Mouse (Mus musculus): ENCODE measurements around the gene Ppp1r35.
"Not testable (repeated sequence)": the region's sequence is repeated elsewhere in the genome, so short reads cannot be mapped to it uniquely, and the experiment has no call there.

Gene Ppp1r35

DNA sequence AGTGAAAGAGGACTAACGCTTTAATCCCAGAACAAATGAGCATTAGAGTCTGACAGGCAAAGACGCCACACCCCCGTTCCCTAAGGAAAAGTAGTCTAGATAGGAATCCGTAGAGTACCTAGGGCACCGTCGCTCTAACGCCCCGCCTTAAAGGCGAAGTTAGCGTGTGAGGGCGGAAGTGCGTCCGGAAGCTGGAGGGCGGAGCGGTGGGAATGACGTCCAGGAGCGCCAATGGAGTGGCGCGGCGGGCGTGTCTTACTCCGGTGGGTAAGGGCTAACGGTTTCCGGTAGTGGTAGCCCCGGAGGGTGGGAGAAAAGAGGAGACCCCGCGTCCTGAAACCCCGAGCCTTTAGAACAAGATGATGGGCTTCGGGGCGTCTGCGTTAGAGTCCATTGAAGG, at the start of gene Ppp1r35:
TSS of gene Ppp1r35 (plus strand) at position 215 of the 400 bp plus-strand sequence.
- peak; percentile 100 for DNase-seq (ENCODE audit: low spot score)

DNA sequence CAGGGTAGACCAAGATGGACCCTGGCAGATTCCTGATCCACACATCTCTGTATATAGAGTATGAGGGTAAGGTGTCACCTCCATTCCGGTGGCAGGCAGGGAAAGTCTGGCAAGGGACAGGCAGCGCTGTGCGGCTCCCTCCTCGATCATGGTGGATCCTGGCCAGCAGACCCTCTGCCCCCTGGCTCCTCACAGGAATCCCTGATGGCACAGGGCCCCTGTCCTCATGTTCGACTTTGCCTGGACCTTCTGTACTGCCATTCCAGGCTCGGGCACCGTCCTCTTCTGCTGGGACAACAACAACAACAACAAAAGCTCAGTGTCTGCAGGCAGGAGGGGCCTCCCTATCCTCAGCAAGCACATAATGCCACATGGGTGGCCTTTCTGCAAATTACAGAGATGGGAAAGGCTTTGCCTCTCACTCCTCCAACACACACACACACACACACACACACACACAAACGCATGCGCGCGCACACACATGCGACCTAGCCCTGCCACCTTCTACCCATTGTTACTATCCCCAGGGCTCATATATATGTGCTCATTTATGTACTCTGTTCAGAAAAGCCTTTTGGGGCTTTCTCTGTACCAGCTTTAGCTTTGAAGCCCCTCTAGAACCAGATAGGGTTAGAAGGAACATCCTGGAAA, 44.9 kb upstream of the Ppp1r35 start:
- DNase-seq (ENCODE audit: low spot score) = no peak

DNA sequence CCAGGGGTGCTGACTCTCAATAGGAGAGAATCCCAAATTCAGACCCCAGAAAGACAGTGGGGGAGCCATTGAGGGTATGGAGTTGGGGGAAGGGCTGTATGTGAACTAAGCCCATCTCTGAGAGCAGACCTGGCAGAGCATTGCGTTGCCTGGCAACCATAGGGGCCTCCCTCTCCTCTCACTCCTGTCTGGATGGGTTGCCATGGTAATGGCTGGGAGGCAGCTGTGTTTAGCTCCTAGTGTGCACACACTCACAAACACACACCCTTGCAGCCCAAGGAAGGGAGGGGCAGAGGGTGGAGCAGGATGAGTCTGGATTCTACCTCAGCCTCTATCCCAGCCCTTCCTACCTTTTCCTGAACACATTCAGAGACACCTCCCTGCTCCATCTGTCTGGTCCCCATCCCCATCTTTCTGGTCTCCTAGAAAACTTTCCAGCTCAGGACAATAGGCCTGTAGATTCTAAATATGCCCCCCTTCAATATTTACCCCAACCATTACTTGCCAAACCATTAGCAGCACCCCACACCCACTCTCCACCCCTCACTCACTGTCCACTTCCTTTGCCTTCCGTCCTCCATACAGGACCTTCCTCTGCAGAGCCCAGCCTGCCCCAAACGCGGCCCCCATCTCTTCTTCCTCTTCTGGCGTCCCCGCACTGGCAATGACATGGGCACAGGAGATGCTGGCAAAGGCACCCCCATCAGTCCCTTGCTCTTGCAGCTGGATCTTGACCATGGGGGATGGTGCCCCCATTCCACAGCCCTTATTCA, 44.2 kb upstream of the Ppp1r35 start:
- DNase-seq (ENCODE audit: low spot score) = peak; percentile 94

- DNase-seq (ENCODE audit: low spot score) = no peak
Observed at GRCm38 (mm10) chr5:137737400-137737940, 41.2 kb upstream of the Ppp1r35 start.

GRCm38 (mm10) chr5:137738516-137738915, 40.1 kb upstream of the Ppp1r35 start:
- DNase-seq (ENCODE audit: low spot score) = no peak

DNA sequence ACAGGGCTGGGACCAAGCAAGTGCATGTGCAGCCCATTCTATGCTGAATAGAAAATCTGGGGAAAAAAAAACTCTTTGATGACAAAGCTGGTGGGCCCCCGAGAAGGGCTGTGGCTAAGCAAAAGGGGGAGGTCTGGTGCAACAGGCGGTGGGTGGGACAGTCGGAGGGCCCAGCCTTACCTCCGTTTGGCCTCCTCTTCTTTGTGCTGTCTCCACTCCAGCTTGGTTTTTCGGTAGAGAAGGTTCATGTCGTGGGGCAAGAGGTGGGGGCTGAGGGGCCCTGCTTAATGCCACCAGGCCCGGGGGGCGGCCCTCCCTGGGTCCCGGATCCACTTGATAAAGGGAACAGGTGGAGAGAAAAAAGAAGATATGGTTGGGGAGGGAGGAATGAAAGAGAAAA, 39.2 kb upstream of the Ppp1r35 start:
- DNase-seq (ENCODE audit: low spot score) = no peak

DNA sequence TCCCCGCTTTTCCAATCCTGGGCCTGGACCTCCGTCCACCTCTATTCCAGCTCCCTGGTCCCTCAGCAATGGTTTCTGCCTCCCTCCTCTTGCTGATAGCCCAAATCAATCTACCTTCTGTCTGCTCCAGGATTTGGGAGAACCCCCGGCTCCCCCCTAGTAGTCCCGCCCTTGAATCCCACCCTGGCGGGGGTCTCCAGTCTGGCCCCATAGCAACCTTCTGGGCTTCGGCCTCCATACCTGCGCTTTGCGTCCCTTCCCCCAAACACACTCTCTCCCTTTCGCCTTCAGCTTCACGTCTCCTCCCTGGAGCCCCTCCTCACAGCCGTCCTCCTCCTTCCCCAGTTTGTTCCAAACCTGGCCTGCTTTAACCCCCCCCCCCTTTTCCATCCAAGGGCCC, 38.1 kb upstream of the Ppp1r35 start:
- no peak for DNase-seq (ENCODE audit: low spot score)

DNA sequence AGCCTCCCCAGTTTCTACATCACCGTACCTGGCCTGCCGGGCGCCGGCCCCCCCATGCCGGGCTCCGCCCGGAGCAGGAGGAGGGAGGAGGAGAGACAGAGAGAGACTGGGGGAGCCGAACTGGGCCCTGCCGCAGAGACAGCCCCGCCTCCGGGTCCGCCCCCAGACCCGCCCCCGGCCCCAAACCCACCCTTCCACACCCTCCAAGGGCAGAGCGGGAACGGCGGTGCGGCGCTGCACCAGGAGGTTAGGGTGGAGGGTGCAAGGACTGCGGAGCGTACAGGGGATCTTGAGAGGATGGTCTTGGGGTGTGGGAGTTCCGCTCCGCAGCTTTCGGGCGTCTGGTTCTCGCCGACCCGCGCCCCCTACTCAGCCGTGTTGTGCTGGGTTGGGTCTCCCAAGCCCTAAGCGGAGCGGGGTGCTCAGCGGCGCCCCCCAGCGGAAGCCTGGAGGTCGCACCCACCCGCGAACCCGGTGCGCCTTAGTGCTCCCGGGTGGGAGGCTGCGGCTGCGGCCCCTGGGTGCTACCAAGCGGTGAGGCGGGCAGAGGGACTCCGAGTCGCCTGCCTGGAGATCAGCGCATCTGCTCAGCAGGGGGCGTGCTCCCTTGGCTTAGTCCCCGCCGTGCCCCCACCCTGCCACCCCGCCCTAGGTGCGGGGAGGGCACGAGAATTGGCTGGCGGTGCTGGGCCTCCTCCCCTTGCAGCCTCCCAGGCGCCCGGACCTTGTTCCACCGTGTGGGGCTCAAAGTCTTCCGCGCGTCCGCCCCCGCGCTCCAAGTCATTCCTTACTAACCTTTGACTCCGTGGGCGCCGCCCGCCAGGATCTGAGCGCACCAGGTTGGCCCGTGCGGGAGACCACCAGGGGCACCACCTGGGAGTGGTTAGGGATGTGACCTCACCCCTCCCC, 37.4 kb upstream of the Ppp1r35 start, which contains the start of gene Nyap1:
TSS of gene Nyap1 (minus strand) at position 585 of the 909 bp plus-strand sequence.
- peak; percentile 73 for DNase-seq (ENCODE audit: low spot score)

- no peak for DNase-seq (ENCODE audit: low spot score)
Observed at GRCm38 (mm10) chr5:137742048-137742447, 36.6 kb upstream of the Ppp1r35 start.

- no peak for DNase-seq (ENCODE audit: low spot score)
Observed at GRCm38 (mm10) chr5:137742836-137743235, 35.8 kb upstream of the Ppp1r35 start.

DNA sequence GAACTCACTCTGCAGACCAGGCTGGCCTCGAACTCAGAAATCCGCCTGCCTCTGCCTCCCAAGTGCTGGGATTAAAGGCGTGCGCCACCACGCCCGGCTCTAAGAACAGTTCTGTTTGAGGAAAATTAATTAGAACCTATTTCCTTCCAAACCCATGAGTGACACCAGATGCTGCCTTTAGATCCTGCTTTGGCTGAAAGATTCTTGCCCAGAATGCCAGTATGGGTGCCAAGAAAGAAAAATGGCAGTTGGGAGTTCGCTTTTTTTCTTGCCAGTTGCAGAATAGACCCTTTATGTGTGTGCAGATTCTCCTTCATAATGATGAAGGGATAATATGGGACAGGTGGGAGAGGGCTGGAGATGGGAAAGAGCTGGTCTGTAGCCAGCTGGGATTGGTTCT, 34.5 kb upstream of the Ppp1r35 start:
- no peak for DNase-seq (ENCODE audit: low spot score)

DNA sequence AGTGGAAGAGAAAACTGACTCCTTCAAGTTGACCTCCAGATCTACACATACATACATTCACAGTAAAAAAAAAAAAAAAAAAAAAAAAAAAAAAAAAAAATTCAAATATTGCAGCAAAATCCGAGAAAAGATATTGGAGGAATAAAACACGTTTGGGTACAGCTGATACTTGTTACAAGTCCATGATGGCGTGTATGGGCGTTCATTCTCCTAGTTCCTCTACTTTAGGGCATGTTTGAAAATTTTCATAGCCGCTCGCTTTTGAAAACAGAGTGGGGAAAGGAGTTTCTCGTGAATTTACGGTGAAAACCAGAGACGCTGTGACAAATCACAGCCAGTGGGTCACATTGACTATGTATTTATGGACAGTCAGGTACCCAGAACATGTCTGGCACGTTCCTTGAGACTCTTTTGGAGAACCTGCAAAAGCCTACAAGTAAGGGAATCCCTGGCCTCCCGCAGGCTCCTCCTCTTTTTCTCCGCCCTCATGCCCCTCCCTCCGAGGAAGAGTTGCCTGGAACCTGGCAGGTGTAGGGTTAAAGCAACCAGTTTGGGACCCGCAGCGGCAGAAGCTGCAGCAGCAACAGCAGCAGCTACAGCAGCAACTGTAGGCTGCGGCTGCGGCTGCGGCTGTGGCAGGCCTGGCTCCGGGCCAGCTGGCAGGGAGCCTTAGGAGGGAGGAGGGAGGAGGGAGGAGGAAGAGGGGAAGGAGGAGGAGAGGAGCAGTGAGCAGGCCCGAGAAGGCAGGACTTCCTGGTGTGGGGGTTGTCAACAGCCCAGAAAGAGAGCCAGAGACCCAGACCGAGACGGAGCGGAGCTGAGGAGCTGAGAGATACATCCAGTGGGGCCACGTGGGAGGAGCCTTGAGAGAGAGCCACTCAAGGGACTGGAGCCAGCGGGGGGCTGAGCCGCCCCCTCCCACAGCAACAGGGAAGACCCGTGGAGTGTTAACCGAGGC, 33.2 kb upstream of the Ppp1r35 start, which contains the start of gene Tsc22d4:
TSS of gene Tsc22d4 (plus strand) at position 517 of the 958 bp plus-strand sequence.
- peak; percentile 92 for DNase-seq (ENCODE audit: low spot score)

DNA sequence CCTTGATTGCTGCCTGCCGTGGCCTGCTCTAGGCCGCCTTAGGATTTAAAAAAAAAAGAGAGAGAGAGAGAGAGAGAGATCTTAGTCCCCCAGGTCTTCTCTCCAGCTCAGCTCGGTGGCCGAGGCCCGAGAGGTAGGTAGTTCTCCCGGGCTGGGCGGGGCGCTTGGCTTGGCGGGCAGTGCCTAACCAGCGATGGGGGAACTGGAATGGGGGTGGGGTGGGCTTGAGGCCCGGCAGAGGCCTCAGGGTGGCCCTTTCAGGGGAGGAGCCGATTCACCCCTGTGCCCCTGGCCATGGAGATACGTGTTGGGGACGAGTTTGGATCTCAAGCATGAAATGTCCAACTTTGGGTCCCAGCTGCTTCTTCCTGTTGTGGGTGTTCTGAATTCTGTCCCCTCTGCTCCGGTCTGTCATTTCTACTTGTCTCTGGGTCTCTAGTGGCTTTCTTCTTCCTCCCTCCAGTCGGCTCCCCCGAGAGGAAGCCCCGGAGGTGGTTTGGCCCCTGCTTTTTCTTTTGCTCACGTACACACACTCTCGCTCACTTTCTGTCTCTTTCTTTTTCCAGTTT, 32.3 kb upstream of the Ppp1r35 start:
- DNase-seq (ENCODE audit: low spot score) = peak; percentile 57

DNA sequence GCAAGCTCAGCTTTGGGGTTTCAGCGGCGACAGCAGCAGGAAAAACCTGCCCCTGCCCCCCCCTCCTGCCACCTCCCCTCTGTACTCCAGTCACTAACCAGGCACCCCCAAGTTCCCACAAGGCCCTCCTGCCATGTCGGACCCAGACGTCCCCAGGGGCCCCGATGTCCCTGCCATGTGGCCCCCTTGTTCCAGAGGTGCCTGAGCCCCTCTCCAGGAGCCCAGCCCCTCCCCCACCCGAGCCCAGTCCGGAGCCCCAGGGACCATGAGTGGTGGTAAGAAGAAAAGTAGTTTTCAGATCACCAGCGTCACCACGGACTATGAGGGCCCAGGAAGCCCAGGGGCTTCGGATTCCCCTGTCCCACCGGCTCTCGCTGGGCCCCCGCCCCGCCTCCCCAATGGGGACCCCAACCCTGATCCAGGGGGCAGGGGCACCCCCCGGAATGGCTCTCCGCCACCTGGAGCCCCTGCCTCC, 31.8 kb upstream of the Ppp1r35 start:
- DNase-seq (ENCODE audit: low spot score) = no peak

GRCm38 (mm10) chr5:137747326-137747961, 31.2 kb upstream of the Ppp1r35 start:
- peak; percentile 21 for DNase-seq (ENCODE audit: low spot score)

DNA sequence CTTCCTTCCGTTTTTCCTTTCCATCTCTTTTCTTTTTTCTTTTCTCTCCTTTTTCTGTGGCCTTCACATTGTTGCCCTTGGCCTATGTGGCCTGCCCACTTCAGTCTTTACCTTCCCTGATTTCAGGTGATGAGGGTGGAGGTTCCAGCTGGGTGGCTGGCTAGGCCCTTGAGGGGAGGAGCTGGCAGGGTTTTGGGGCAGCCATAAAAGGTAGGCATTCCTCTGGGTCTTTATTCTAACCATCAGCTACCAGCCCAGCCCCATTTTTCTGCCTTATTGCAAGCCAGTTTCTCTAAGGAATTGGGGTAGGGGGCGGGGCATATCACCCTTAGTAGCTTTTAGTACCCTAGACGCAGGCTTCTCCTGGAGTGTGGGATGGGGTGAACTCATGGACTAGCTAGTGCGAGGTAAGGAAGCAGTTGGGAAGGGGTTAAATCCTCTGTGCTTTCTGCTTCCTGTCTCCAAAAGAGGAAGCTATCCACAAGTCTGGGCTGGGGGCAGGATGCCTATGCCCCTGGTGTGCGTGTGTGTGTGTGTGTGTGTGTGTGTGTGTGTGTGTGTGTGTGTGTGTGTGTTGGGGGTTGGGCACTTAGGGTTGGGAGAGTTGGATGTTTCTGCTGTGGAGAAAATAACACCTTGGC, 30.4 kb upstream of the Ppp1r35 start:
- DNase-seq (ENCODE audit: low spot score) = no peak

DNA sequence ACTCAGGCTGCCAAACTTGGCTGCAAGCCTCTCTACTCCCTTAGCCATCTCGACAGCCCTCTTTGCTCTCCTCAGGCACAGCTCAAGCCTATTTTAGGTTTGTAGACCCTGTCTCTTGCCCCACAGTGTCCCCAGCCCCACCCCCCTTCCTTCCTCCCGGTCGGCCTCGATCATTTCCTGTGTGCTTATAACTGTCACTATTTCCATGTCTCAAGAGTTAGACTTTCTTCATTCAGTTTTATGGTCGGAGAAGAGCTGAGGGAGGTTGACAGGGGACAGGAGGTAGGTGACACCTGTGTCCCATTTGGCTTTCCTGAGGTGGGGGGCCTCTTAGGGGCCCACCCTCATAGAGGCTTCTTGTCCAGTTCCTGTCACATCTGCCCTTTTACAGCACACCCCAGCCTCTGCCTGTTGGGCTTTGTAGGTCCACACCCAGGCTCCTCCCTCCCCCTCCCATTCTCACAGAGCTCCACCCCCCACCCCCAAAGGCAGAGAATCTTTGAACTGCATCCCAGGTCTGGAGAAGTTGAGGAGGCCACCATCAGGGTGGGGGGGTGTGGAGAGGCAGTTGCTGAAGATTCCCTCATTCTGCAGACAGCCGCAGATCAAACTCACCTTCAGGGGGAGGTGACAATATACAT, 29.3 kb upstream of the Ppp1r35 start:
- DNase-seq (ENCODE audit: low spot score) = no peak

GRCm38 (mm10) chr5:137750212-137750611, 28.4 kb upstream of the Ppp1r35 start:
- not testable (repeated sequence) for DNase-seq (ENCODE audit: low spot score)

All from embryo, embryonic 10 days (tissue).